12 mouse cellular contexts compared by ENCODE assay signal in the genomic region with DNA sequence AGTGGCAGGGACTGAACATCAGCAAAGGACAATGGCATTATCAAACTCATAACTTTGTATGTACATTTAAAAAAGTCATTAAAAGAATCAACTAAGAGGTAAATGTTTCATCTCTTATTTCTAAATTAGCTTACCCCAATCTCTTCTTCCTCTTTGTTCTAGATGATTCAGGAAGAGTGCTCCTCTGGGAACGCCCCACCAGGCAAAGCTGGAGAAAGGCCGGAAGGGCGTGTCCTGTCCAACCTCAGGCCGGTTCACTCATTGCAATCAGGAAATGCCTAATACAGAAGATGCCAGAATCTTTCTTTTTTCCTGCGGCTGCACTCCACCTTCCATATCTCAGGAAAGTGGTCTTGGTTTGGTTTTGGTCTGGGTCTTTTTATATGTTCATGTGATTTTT. TPM values are rescaled to one million over a fixed set of nuclear protein-coding genes. Genes with fewer than 3 reads are reported as not detected.
DNase-seq lines count a peak whose midpoint lies in the region; ATAC-seq and TF ChIP-seq lines count a peak whose summit lies in the region.
"Had no signal": no experiment of that assay in that cellular context is flagged by ENCODE, and none has a peak within 500 bp of the region (broad histone marks: within the 10 kb centered on the region; RNA-seq: fewer than 3 reads in every experiment).

No protein-coding gene starts in this region.

- H3K36me3 ChIP-seq in heart, embryonic 12.5 days = no peaks in the 10 kb centered on the region
- H3K36me3 ChIP-seq in neural tube, embryonic 15.5 days = no peaks in the 10 kb centered on the region
- H3K36me3 ChIP-seq: embryonic facial prominence, embryonic 13.5 days; hindbrain, embryonic 13.5 days had no signal

- no peaks in the 10 kb centered on the region for H3K9me3 ChIP-seq in heart, embryonic 12.5 days (replicated peaks)
- no peaks in the 10 kb centered on the region for H3K9me3 ChIP-seq in neural tube, embryonic 15.5 days (replicated peaks)
- H3K9me3 ChIP-seq: embryonic facial prominence, embryonic 13.5 days; hindbrain, embryonic 13.5 days had no signal

- no peak for ATAC-seq in heart, embryonic 12.5 days (ENCODE audit: insufficient number of reproducible peaks, low FRiP score)
- no peak for ATAC-seq in neural tube, embryonic 15.5 days (ENCODE audit: low FRiP score)
- ATAC-seq in granulocyte monocyte progenitor cell, adult 5-6 weeks (replicated peaks; ENCODE audit: poor library complexity, severe bottlenecking) = no peak

- H3K27ac ChIP-seq in heart, embryonic 12.5 days (ENCODE audit: poor library complexity, severe bottlenecking) = no peak overlapping the region
- peak overlapping the region; percentile 81 for H3K27ac ChIP-seq in gastrocnemius, adult 2 months
- no peak overlapping the region for H3K27ac ChIP-seq in neural tube, embryonic 15.5 days (replicated peaks)
- H3K27ac ChIP-seq: embryonic facial prominence, embryonic 13.5 days; hindbrain, embryonic 13.5 days had no signal

- H3K27me3 ChIP-seq in heart, embryonic 12.5 days (replicated peaks) = no peaks in the 10 kb centered on the region
- no peaks in the 10 kb centered on the region for H3K27me3 ChIP-seq in neural tube, embryonic 15.5 days (replicated peaks)
- H3K27me3 ChIP-seq: embryonic facial prominence, embryonic 13.5 days; hindbrain, embryonic 13.5 days had no signal

- intact Hi-C loops in gastrocnemius, adult 2 months (cut with DNase I) = no loop called here

- peak; percentile 79 to 92 for DNase-seq in heart, adult 18-20 months
- DNase-seq in gastrocnemius, adult 2 months = peak; percentile 82
- DNase-seq in kidney, adult 8-10 months = peak; percentile 54 to 60
- DNase-seq in lung, postnatal 25 days (ENCODE audit: low spot score) = peak; percentile 78
- no peak for DNase-seq in cerebellum, adult 11-12 months
- DNase-seq: cerebellum, adult 11 months; right cerebral cortex, adult 18-20 months had no signal

- TF ChIP-seq CTCF in gastrocnemius, adult 2 months (IDR thresholded peaks at IDR 0.05) = no peak

- H3K9ac ChIP-seq in heart, embryonic 12.5 days = no peak overlapping the region
- H3K9ac ChIP-seq in neural tube, embryonic 15.5 days (replicated peaks) = no peak overlapping the region
- H3K9ac ChIP-seq: embryonic facial prominence, embryonic 13.5 days; hindbrain, embryonic 13.5 days had no signal

- H3K4me3 ChIP-seq in heart, embryonic 12.5 days = no peak overlapping the region
- H3K4me3 ChIP-seq in gastrocnemius, adult 2 months = 0 out of 2 replicates have a peak overlapping the region, but pooled peaks have one; percentile 2
- H3K4me3 ChIP-seq in neural tube, embryonic 15.5 days (replicated peaks) = no peak overlapping the region
- H3K4me3 ChIP-seq: embryonic facial prominence, embryonic 13.5 days; hindbrain, embryonic 13.5 days had no signal

- no peak overlapping the region for H3K4me2 ChIP-seq in heart, embryonic 12.5 days
- no peak overlapping the region for H3K4me2 ChIP-seq in neural tube, embryonic 15.5 days
- H3K4me2 ChIP-seq: embryonic facial prominence, embryonic 13.5 days; hindbrain, embryonic 13.5 days had no signal

- H3K4me1 ChIP-seq in heart, embryonic 12.5 days (replicated peaks) = 0 out of 2 replicates have a peak, but pooled peaks cover 2% of the 10 kb centered on the region
- no peaks in the 10 kb centered on the region for H3K4me1 ChIP-seq in neural tube, embryonic 15.5 days
- H3K4me1 ChIP-seq: embryonic facial prominence, embryonic 13.5 days; hindbrain, embryonic 13.5 days had no signal

- 68% methylated on average over 5 of the region's 5 CpGs for WGBS in heart, embryonic 12.5 days
- 89% methylated on average over 5 of the region's 5 CpGs for WGBS in neural tube, embryonic 15.5 days

RNA-seq across cellular contexts. Expression of a gene that starts 11.3 kb away (rescaled TPM):
- 100 to 1,000 TPM; 523 to 532 TPM for total RNA-seq in heart, adult 18-20 months (2021)
- 188 and 194 TPM in 2 replicates for polyA plus RNA-seq in heart, embryonic 12.5 days (2016; fragmentation: Nextera tagmentation; extraction: Ambion mirVana)
- 100 to 1,000 TPM; 112 to 141 TPM for total RNA-seq in gastrocnemius, adult 2 months (2021)
- 180 and 181 TPM in 2 replicates for polyA plus RNA-seq in neural tube, embryonic 15.5 days (2015; fragmentation: Nextera tagmentation; extraction: Ambion mirVana)
- total RNA-seq in granulocyte monocyte progenitor cell, adult 5-6 weeks (2014; fragmentation: Nextera tagmentation) = 101 and 117 TPM in 2 replicates
- total RNA-seq in granulocyte monocyte progenitor cell, adult 5-6 weeks (2017) = 159 and 165 TPM in 2 replicates
